In the genomic region with DNA sequence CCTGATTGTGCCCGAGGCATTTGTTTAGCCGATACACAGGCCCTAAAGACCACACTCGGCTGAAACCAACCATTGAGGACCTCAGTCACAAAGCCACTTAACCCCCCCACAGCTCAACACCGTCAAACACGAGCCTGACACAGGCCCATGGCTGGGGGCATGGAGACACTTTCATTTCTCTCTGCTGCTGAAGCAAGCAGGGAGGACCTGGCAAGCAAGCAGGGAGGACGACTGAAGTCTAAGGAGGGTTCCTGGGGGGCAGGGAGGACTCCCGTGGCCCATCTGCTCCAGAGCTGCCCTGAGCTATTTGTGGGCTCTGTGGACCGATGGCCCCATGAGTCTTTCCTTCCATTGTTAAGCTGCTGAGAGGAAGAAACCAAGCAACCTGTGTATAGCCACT, we compare ENCODE assay signal across 8 mouse cellular contexts. TPM values are rescaled to one million over a fixed set of nuclear protein-coding genes. Genes with fewer than 3 reads are reported as not detected.
DNase-seq lines count a peak whose midpoint lies in the region; ATAC-seq and TF ChIP-seq lines count a peak whose summit lies in the region.

No protein-coding gene starts in this region.

- H3K27ac ChIP-seq in cerebellum, adult 2 months (ENCODE audit: insufficient read depth, low read length), result peak overlapping the region; percentile 38
- peak overlapping the region; percentile 83 to 94 for H3K27ac ChIP-seq in heart, embryonic 14.5 days (replicated peaks in 1 of 2; ENCODE audit: control insufficient read depth in 1 of 2, insufficient read depth in 1 of 2, low read depth in 2 of 2, low read length in 2 of 2)
- peak overlapping the region; percentile 88 for H3K27ac ChIP-seq in liver, embryonic 16.5 days (ENCODE audit: low read length)

- no peak for TF ChIP-seq CTCF in cerebellum, adult 2 months (IDR thresholded peaks at IDR 0.05; ENCODE audit: borderline replicate concordance, insufficient read depth, low read depth, low read length)

- no peak for ATAC-seq in heart, embryonic 14.5 days (ENCODE audit: insufficient number of reproducible peaks, insufficient read depth, low FRiP score, low read depth)
- no peak for ATAC-seq in liver, embryonic 16.5 days (ENCODE audit: low read depth)

- 15% methylated on average over 8 of the region's 8 CpGs for WGBS in cerebellum, adult 2 months
- 7% methylated on average over 8 of the region's 8 CpGs for WGBS in heart, embryonic 14.5 days
- WGBS in liver, embryonic 16.5 days (ENCODE audit: insufficient replicate concordance), result 20% methylated on average over 8 of the region's 8 CpGs

- H3K9me3 ChIP-seq in heart, embryonic 14.5 days (ENCODE audit: control insufficient read depth, low read length), result no peaks in the 10 kb centered on the region
- no peaks in the 10 kb centered on the region for H3K9me3 ChIP-seq in liver, embryonic 16.5 days (replicated peaks; ENCODE audit: control insufficient read depth, low read length)

- no peaks in the 10 kb centered on the region for H3K27me3 ChIP-seq in cerebellum, adult 2 months (ENCODE audit: control insufficient read depth, insufficient read depth, low read length)
- H3K27me3 ChIP-seq in heart, embryonic 14.5 days (ENCODE audit: control insufficient read depth, insufficient read depth, low read length), result no peaks in the 10 kb centered on the region
- H3K27me3 ChIP-seq in liver, embryonic 16.5 days (ENCODE audit: control insufficient read depth, insufficient read depth, low read depth, low read length), result no peaks in the 10 kb centered on the region

- peak overlapping the region; percentile 65 for H3K9ac ChIP-seq in heart, embryonic 14.5 days (ENCODE audit: low read length)
- H3K9ac ChIP-seq in liver, embryonic 16.5 days (ENCODE audit: low read depth, low read length), result peak overlapping the region; percentile 31

- peaks cover 59% of the 10 kb centered on the region for H3K4me1 ChIP-seq in cerebellum, adult 2 months (ENCODE audit: control insufficient read depth, insufficient read depth, low read length)
- H3K4me1 ChIP-seq in heart, embryonic 14.5 days (ENCODE audit: control insufficient read depth in 2 of 2, insufficient read depth in 2 of 2, low read length in 2 of 2), result peaks cover 55 to 74% of the 10 kb centered on the region in 2 experiments
- H3K4me1 ChIP-seq in liver, embryonic 16.5 days (ENCODE audit: control insufficient read depth, low read depth, low read length), result peaks cover 68% of the 10 kb centered on the region

- peak overlapping the region; percentile 60 for H3K4me2 ChIP-seq in heart, embryonic 14.5 days (ENCODE audit: low read length)
- peak overlapping the region; percentile 63; the same call in 1 of the 2 replicates for H3K4me2 ChIP-seq in liver, embryonic 16.5 days (ENCODE audit: low read depth, low read length)

- DNase-seq in cerebellum, adult 2 months, result peak in 1 of 2 experiments; percentile 55
- no peak for DNase-seq in cerebellum, adult 11-12 months
- peak; percentile 58 to 60 for DNase-seq in B cell, adult 2 months
- no peak for DNase-seq in yolk sac, embryonic 10.5 days (ENCODE audit: low spot score)
- DNase-seq in cerebellum, adult 9-10 months, result no peak
- no peak for DNase-seq in gastrocnemius, adult 18-20 months (ENCODE audit: low spot score)

- peaks cover 36% of the 10 kb centered on the region for H3K36me3 ChIP-seq in heart, embryonic 14.5 days (ENCODE audit: control insufficient read depth, insufficient read depth, low read length)
- H3K36me3 ChIP-seq in liver, embryonic 16.5 days (ENCODE audit: control insufficient read depth, insufficient read depth), result peaks cover 25% of the 10 kb centered on the region

- H3K4me3 ChIP-seq in cerebellum, adult 2 months (replicated peaks; ENCODE audit: insufficient read depth, low read depth, low read length), result no peak overlapping the region
- 0 out of 4 replicates have a peak overlapping the region, but pooled peaks of 1 of the 2 experiments have one; percentile 1 for H3K4me3 ChIP-seq in heart, embryonic 14.5 days (ENCODE audit: control insufficient read depth in 1 of 2, insufficient read depth in 1 of 2, low read depth in 1 of 2, low read length in 2 of 2)
- no peak overlapping the region for H3K4me3 ChIP-seq in liver, embryonic 16.5 days (ENCODE audit: low read depth, low read length)

- TF ChIP-seq POLR2A in cerebellum, adult 2 months (IDR thresholded peaks at IDR 0.05; ENCODE audit: borderline replicate concordance, insufficient read depth, low read length), result no peak

RNA-seq across cellular contexts. Expression of a gene that starts 20.1 kb away (rescaled TPM):
- 41.7 and 47.5 TPM in 2 replicates for polyA plus RNA-seq in cerebellum, adult 2 months (2012; rRNA removed)
- polyA plus RNA-seq in heart, embryonic 14.5 days (2014; fragmentation: Nextera tagmentation; extraction: Ambion mirVana), result 47.6 and 47.7 TPM in 2 replicates
- 14.3 and 16.3 TPM in 2 replicates for polyA plus RNA-seq in liver, embryonic 16.5 days (2015; fragmentation: Nextera tagmentation; extraction: Ambion mirVana)
- 1 to 10 TPM; 5.7 to 6.6 TPM for total RNA-seq in gastrocnemius, adult 18-20 months (2021)

RNA-seq across cellular contexts. Expression of a gene that starts 38.5 kb away (rescaled TPM):
- 41.8 and 42.4 TPM in 2 replicates for polyA plus RNA-seq in cerebellum, adult 2 months (2012; rRNA removed)
- polyA plus RNA-seq in heart, embryonic 14.5 days (2014; fragmentation: Nextera tagmentation; extraction: Ambion mirVana), result 5.0 and 5.3 TPM in 2 replicates
- polyA plus RNA-seq in liver, embryonic 16.5 days (2015; fragmentation: Nextera tagmentation; extraction: Ambion mirVana), result 12.4 and 16.3 TPM in 2 replicates
- 10 to 100 TPM in 1 of 2 experiments, 1 to 10 TPM in 1; 9.4 to 19.6 TPM for total RNA-seq in gastrocnemius, adult 18-20 months (2021)

Comparison
In these comparisons a context has a peak if more than half of its experiments do, and no peak if none do; other contexts are left out.
1. DNase-seq: peak in B cell, adult 2 months (2 of 2); none in cerebellum, adult 11-12 months (single experiment), yolk sac, embryonic 10.5 days (single experiment), cerebellum, adult 9-10 months (single experiment) and gastrocnemius, adult 18-20 months (single experiment).
2. H3K27ac ChIP-seq: peak in every context shown above with its lines; median percentile 88 in heart, embryonic 14.5 days; 88 in liver, embryonic 16.5 days; 38 in cerebellum, adult 2 months.